Mouse (Mus musculus): ENCODE data around the gene Cfap74. TPM values are rescaled to one million over a fixed set of nuclear protein-coding genes. Genes with fewer than 3 reads are reported as not detected.

The Cfap74 gene
- polyA plus RNA-seq, 1 experiment from 2014 or later: 4.6 TPM

- Histone ChIP-seq H3K4me3 (replicated peaks; ENCODE audit: low read length) (no peak overlapping the region), H3K4me2 (replicated peaks) (no peak overlapping the region), H3K27me3 (ENCODE audit: control insufficient read depth, insufficient read depth, low read length) (no peaks in the 10 kb centered on the region), H3K36me3 (replicated peaks; ENCODE audit: control insufficient read depth, insufficient read depth) (no peaks in the 10 kb centered on the region), H3K4me1 (replicated peaks; ENCODE audit: control insufficient read depth, insufficient read depth, low read length) (no peaks in the 10 kb centered on the region), H3K9me3 (ENCODE audit: control insufficient read depth, low read length) (no peaks in the 10 kb centered on the region), H3K9ac (no peak overlapping the region), H3K27ac (no peak overlapping the region)
- WGBS: 87% methylated on average over 5 of the region's 5 CpGs
- no peak for DNase-seq (ENCODE audit: low spot score)
- no peak for ATAC-seq (ENCODE audit: low FRiP score)
These were observed 49.6 kb downstream of the Cfap74 start for GRCm38 (mm10) chr4:155458575-155458974.

- Histone ChIP-seq H3K4me1 (replicated peaks; ENCODE audit: control insufficient read depth, insufficient read depth, low read length) (no peaks in the 10 kb centered on the region), H3K27me3 (ENCODE audit: control insufficient read depth, insufficient read depth, low read length) (no peaks in the 10 kb centered on the region), H3K9ac (no peak overlapping the region), H3K9me3 (ENCODE audit: control insufficient read depth, low read length) (no peaks in the 10 kb centered on the region), H3K36me3 (replicated peaks; ENCODE audit: control insufficient read depth, insufficient read depth) (no peaks in the 10 kb centered on the region), H3K27ac (no peak overlapping the region), H3K4me2 (replicated peaks) (no peak overlapping the region), H3K4me3 (replicated peaks; ENCODE audit: low read length) (no peak overlapping the region)
- DNase-seq (ENCODE audit: low spot score): no peak
- WGBS: 84% methylated on average over 13 of the region's 13 CpGs
- ATAC-seq (ENCODE audit: low FRiP score): no peak
These were observed 54.1 kb downstream of the Cfap74 start for GRCm38 (mm10) chr4:155463050-155463449.

GRCm38 (mm10) chr4:155463611-155464010 is 54.6 kb downstream of the Cfap74 start:
- DNase-seq (ENCODE audit: low spot score) (no peak), ATAC-seq (ENCODE audit: low FRiP score) (no peak)
- WGBS: 79% methylated on average over 6 of the region's 6 CpGs

GRCm38 (mm10) chr4:155464061-155464460 is 55.1 kb downstream of the Cfap74 start:
- no peak for DNase-seq (ENCODE audit: low spot score)
- Histone ChIP-seq H3K27ac (no peak overlapping the region), H3K4me1 (replicated peaks; ENCODE audit: control insufficient read depth, insufficient read depth, low read length) (no peaks in the 10 kb centered on the region), H3K4me2 (replicated peaks) (no peak overlapping the region), H3K4me3 (replicated peaks; ENCODE audit: low read length) (no peak overlapping the region), H3K36me3 (replicated peaks; ENCODE audit: control insufficient read depth, insufficient read depth) (no peaks in the 10 kb centered on the region), H3K9me3 (ENCODE audit: control insufficient read depth, low read length) (no peaks in the 10 kb centered on the region), H3K9ac (no peak overlapping the region), H3K27me3 (ENCODE audit: control insufficient read depth, insufficient read depth, low read length) (no peaks in the 10 kb centered on the region)
- 94% methylated on average over 4 of the region's 4 CpGs for WGBS
- ATAC-seq (ENCODE audit: low FRiP score): no peak

More at GRCm38 (mm10) chr4:155463611-155464010, 54.6 kb downstream of the Cfap74 start:
- Histone ChIP-seq H3K27ac (no peak overlapping the region), H3K9ac (no peak overlapping the region), H3K27me3 (ENCODE audit: control insufficient read depth, insufficient read depth, low read length) (no peaks in the 10 kb centered on the region), H3K9me3 (ENCODE audit: control insufficient read depth, low read length) (no peaks in the 10 kb centered on the region), H3K36me3 (replicated peaks; ENCODE audit: control insufficient read depth, insufficient read depth) (no peaks in the 10 kb centered on the region), H3K4me2 (replicated peaks) (no peak overlapping the region), H3K4me1 (replicated peaks; ENCODE audit: control insufficient read depth, insufficient read depth, low read length) (no peaks in the 10 kb centered on the region), H3K4me3 (replicated peaks; ENCODE audit: low read length) (no peak overlapping the region)

- no peaks in the 10 kb centered on the region for H3K27me3 ChIP-seq (ENCODE audit: control insufficient read depth, insufficient read depth, low read length)
- no peaks in the 10 kb centered on the region for H3K9me3 ChIP-seq (ENCODE audit: control insufficient read depth, low read length)
- H3K4me3 ChIP-seq (replicated peaks; ENCODE audit: low read length): no peak overlapping the region
- ATAC-seq (ENCODE audit: low FRiP score) (no peak), DNase-seq (ENCODE audit: low spot score) (no peak)
- WGBS: 78% methylated on average over 6 of the region's 6 CpGs
- no peak overlapping the region for H3K9ac ChIP-seq
- H3K4me1 ChIP-seq (replicated peaks; ENCODE audit: control insufficient read depth, insufficient read depth, low read length): no peaks in the 10 kb centered on the region
- no peaks in the 10 kb centered on the region for H3K36me3 ChIP-seq (replicated peaks; ENCODE audit: control insufficient read depth, insufficient read depth)
- no peak overlapping the region for H3K4me2 ChIP-seq (replicated peaks)
- no peak overlapping the region for H3K27ac ChIP-seq
These were observed 56.6 kb downstream of the Cfap74 start for GRCm38 (mm10) chr4:155465607-155466006.

GRCm38 (mm10) chr4:155466080-155466479 is 57.1 kb downstream of the Cfap74 start:
- Histone ChIP-seq H3K27me3 (ENCODE audit: control insufficient read depth, insufficient read depth, low read length) (no peaks in the 10 kb centered on the region), H3K9me3 (ENCODE audit: control insufficient read depth, low read length) (no peaks in the 10 kb centered on the region), H3K4me1 (replicated peaks; ENCODE audit: control insufficient read depth, insufficient read depth, low read length) (no peaks in the 10 kb centered on the region), H3K4me2 (replicated peaks) (no peak overlapping the region), H3K9ac (no peak overlapping the region), H3K36me3 (replicated peaks; ENCODE audit: control insufficient read depth, insufficient read depth) (no peaks in the 10 kb centered on the region), H3K4me3 (replicated peaks; ENCODE audit: low read length) (no peak overlapping the region), H3K27ac (no peak overlapping the region)
- ATAC-seq (ENCODE audit: low FRiP score) (no peak), DNase-seq (ENCODE audit: low spot score) (no peak)
- 92% methylated on average over 5 of the region's 5 CpGs for WGBS

GRCm38 (mm10) chr4:155467237-155468010 is 58.4 kb downstream of the Cfap74 start:
- no peaks in the 10 kb centered on the region for H3K9me3 ChIP-seq (ENCODE audit: control insufficient read depth, low read length)
- H3K9ac ChIP-seq: no peak overlapping the region
- H3K27me3 ChIP-seq (ENCODE audit: control insufficient read depth, insufficient read depth, low read length): no peaks in the 10 kb centered on the region
- DNase-seq (ENCODE audit: low spot score): no peak
- ATAC-seq (ENCODE audit: low FRiP score): no peak
- H3K4me2 ChIP-seq (replicated peaks): no peak overlapping the region
- no peak overlapping the region for H3K4me3 ChIP-seq (replicated peaks; ENCODE audit: low read length)
- H3K27ac ChIP-seq: no peak overlapping the region
- no peaks in the 10 kb centered on the region for H3K36me3 ChIP-seq (replicated peaks; ENCODE audit: control insufficient read depth, insufficient read depth)
- H3K4me1 ChIP-seq (replicated peaks; ENCODE audit: control insufficient read depth, insufficient read depth, low read length): no peaks in the 10 kb centered on the region
- WGBS: 87% methylated on average over 13 of the region's 13 CpGs

- H3K4me2 ChIP-seq (replicated peaks): 0 out of 2 replicates have a peak within 1 kb of the TSS, but pooled peaks have one; percentile 3
- H3K36me3 ChIP-seq (replicated peaks; ENCODE audit: control insufficient read depth, insufficient read depth): no peaks in the 10 kb centered on the region
- ATAC-seq (ENCODE audit: low FRiP score): 0 out of 2 replicates have a peak, but pooled peaks have one; percentile 42
These were observed 60.0 kb downstream of the Cfap74 start, which contains the start of gene Tmem52 for GRCm38 (mm10) chr4:155468952-155469351. Gene Tmem52, plus strand, starts transcription at chr4:155469114.

GRCm38 (mm10) chr4:155469590-155470262 is 60.7 kb downstream of the Cfap74 start:
- Histone ChIP-seq H3K4me2 (replicated peaks) (no peak overlapping the region), H3K9me3 (ENCODE audit: control insufficient read depth, low read length) (no peaks in the 10 kb centered on the region), H3K4me1 (replicated peaks; ENCODE audit: control insufficient read depth, insufficient read depth, low read length) (no peaks in the 10 kb centered on the region), H3K36me3 (replicated peaks; ENCODE audit: control insufficient read depth, insufficient read depth) (no peaks in the 10 kb centered on the region), H3K4me3 (replicated peaks; ENCODE audit: low read length) (no peak overlapping the region), H3K27me3 (ENCODE audit: control insufficient read depth, insufficient read depth, low read length) (no peaks in the 10 kb centered on the region), H3K9ac (no peak overlapping the region), H3K27ac (no peak overlapping the region)
- ATAC-seq (ENCODE audit: low FRiP score) (no peak), DNase-seq (ENCODE audit: low spot score) (no peak)
- WGBS: 81% methylated on average over 18 of the region's 18 CpGs

More at GRCm38 (mm10) chr4:155468952-155469351, 60.0 kb downstream of the Cfap74 start, which contains the start of gene Tmem52:
- H3K27ac ChIP-seq: no peak within 1 kb of the TSS
- no peak for DNase-seq (ENCODE audit: low spot score)
- WGBS: 11% methylated on average over 21 of the region's 21 CpGs
- no peaks in the 10 kb centered on the region for H3K4me1 ChIP-seq (replicated peaks; ENCODE audit: control insufficient read depth, insufficient read depth, low read length)
- no peak within 1 kb of the TSS for H3K4me3 ChIP-seq (replicated peaks; ENCODE audit: low read length)
- H3K27me3 ChIP-seq (ENCODE audit: control insufficient read depth, insufficient read depth, low read length): no peaks in the 10 kb centered on the region
- H3K9me3 ChIP-seq (ENCODE audit: control insufficient read depth, low read length): no peaks in the 10 kb centered on the region
- no peak within 1 kb of the TSS for H3K9ac ChIP-seq

Measured in hindbrain, embryonic 14.5 days (tissue).